Mouse (Mus musculus): ENCODE data around the gene Myo15.

DNA sequence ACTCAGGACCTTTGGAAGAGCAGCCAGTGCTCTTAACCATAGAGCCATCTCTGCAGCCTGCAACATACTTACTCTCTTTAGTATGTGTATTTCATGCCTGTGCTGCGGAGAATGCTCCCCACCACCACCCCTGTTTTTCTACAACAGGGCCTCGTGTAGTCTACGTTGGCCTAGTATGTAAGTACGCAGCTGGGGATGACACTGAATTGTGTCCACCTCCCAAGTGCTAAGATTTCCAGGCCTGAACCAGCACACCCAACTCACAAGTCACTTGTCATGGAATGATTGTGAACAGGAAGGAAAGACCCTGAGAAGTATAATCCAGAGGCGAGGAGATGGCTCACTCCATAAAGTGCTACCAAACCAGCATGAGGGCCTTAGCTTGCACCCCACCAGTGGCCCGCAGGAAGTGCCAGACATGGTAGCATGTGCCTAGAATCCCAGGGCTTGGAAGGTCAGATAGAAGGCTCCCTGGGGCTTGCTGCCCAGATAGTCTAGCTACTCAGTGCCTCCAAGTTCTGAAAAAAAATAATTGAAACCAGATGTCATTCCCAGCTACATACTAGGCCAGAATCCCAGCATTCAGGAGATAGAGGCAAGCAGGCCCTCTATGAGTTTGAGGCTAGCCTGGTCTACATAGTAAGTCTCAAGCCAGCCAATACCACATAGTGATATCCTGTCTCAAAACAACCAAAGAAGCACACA, 53.7 kb downstream of the Myo15 start:
- TF ChIP-seq EP300 (IDR thresholded peaks at IDR 0.05; ENCODE audit: low read depth) (no peak), CTCF (IDR thresholded peaks at IDR 0.05; ENCODE audit: low read depth) (no peak)
